Mouse (Mus musculus) CH12.LX (cell line): ENCODE results near the gene Nt5c1a. TPM values are rescaled to one million over a fixed set of nuclear protein-coding genes. Genes with fewer than 3 reads are reported as not detected.
"Not testable (repeated sequence)": the region's sequence is repeated elsewhere in the genome, so short reads cannot be mapped to it uniquely, and the experiment has no call there.

Source experiments
- DNase-seq: peaks from one replicate; pipeline ENCODE4 v3.0.0-alpha.2; 2013; ENCODE audit errors: extremely low read depth
- H3K27ac ChIP-seq: 2 replicates; pipeline ENCODE4 v1.5.1; 2012; ENCODE audit warnings: low read depth, mild to moderate bottlenecking, control low read depth, moderate library complexity; ENCODE audit not compliant: insufficient read depth
- H3K27me3 ChIP-seq: replicated peaks from 2 replicates; pipeline ENCODE3; 2012; ENCODE audit warnings: inconsistent platforms
- H3K36me3 ChIP-seq, 2 experiments: replicated peaks in 1 of 2; 2 replicates each; pipeline versions ENCODE3 to v1.6.1; 2012; ENCODE audit warnings: inconsistent platforms in 1 of 2, low read length in 1 of 2, mild to moderate bottlenecking in 1 of 2, mixed read lengths in 1 of 2, moderate library complexity in 1 of 2; ENCODE audit not compliant: control insufficient read depth in 1 of 2, insufficient read depth in 1 of 2
- H3K4me1 ChIP-seq, 2 experiments: 2 replicates each; pipeline ENCODE4 v1.6.1; 2012; ENCODE audit warnings: inconsistent platforms in 1 of 2, moderate library complexity in 1 of 2; ENCODE audit not compliant: insufficient read depth in 2 of 2, control insufficient read depth in 1 of 2
- H3K4me2 ChIP-seq: 2 replicates; pipeline ENCODE4 v1.6.1; 2012; ENCODE audit warnings: low read depth, mild to moderate bottlenecking, control low read depth; ENCODE audit not compliant: poor library complexity, insufficient read depth, severe bottlenecking
- H3K4me3 ChIP-seq, 3 experiments: fragments of 150-350 bp in 1 of 3; sonication (generic) in 1 of 3; replicated peaks in 1 of 3; 2 replicates each; pipeline versions ENCODE3 to v1.5.1; 2011 to 2012; ENCODE audit warnings: low read depth in 2 of 3, low read length in 2 of 3, mild to moderate bottlenecking in 2 of 3, moderate library complexity in 2 of 3, control low read depth in 1 of 3, improper control_type of control experiment in 1 of 3, inconsistent platforms in 1 of 3, mixed read lengths in 1 of 3; ENCODE audit not compliant: poor library complexity in 1 of 3
- H3K79me2 ChIP-seq: replicated peaks from 2 replicates; pipeline ENCODE4 v1.6.1; 2012; ENCODE audit warnings: mild to moderate bottlenecking, moderate library complexity; ENCODE audit not compliant: control insufficient read depth, poor library complexity, insufficient read depth, severe bottlenecking; ENCODE audit errors: extremely low read depth
- H3K9ac ChIP-seq: 2 replicates; pipeline ENCODE4 v1.6.1; 2012; ENCODE audit warnings: low read depth, mild to moderate bottlenecking, control low read depth, moderate library complexity; ENCODE audit not compliant: insufficient read depth
- H3K9me3 ChIP-seq: replicated peaks from 2 replicates; pipeline ENCODE3; 2012; ENCODE audit warnings: low read length, inconsistent platforms, mixed read lengths
- BHLHE40 ChIP-seq: IDR thresholded peaks from 2 replicates; pipeline ENCODE4 v1.6.1; 2011; ENCODE audit warnings: mild to moderate bottlenecking, low read depth, low read length, improper control_type of control experiment
- CHD2 ChIP-seq: IDR thresholded peaks from 2 replicates; pipeline ENCODE4 v1.6.1; 2011; ENCODE audit warnings: low read length, improper control_type of control experiment
- ELF1 ChIP-seq: IDR thresholded peaks from 2 replicates; pipeline ENCODE4 v1.6.1; 2014; ENCODE audit warnings: low read depth, mild to moderate bottlenecking, inconsistent platforms, low read length, improper control_type of control experiment
- EP300 ChIP-seq: IDR thresholded peaks from 2 replicates; pipeline ENCODE4 v1.6.1; 2011; ENCODE audit warnings: low read length, improper control_type of control experiment
- IRF4 ChIP-seq: IDR thresholded peaks from 2 replicates; pipeline ENCODE4 v1.6.1; 2014; ENCODE audit warnings: low read depth, mild to moderate bottlenecking, inconsistent platforms, low read length, improper control_type of control experiment
- JUND ChIP-seq: conservative IDR thresholded peaks from 2 replicates; pipeline ENCODE4 v1.6.1; 2011; ENCODE audit warnings: low read depth, low read length, improper control_type of control experiment
- MAFK ChIP-seq: IDR thresholded peaks from 2 replicates; pipeline ENCODE4 v1.6.1; 2011; ENCODE audit warnings: low read length, improper control_type of control experiment; ENCODE audit not compliant: insufficient replicate concordance
- MAZ ChIP-seq: IDR thresholded peaks from 2 replicates; pipeline ENCODE4 v1.6.1; 2012; ENCODE audit warnings: low read depth, mild to moderate bottlenecking, inconsistent platforms, low read length, improper control_type of control experiment, moderate library complexity
- USF1 ChIP-seq: IDR thresholded peaks from 2 replicates; pipeline ENCODE4 v1.6.1; 2014; ENCODE audit warnings: low read depth, mild to moderate bottlenecking, inconsistent platforms, low read length, improper control_type of control experiment
- USF2 ChIP-seq: conservative IDR thresholded peaks from 2 replicates; pipeline ENCODE4 v1.6.1; 2011; ENCODE audit warnings: low read depth, low read length, improper control_type of control experiment
- ZC3H11A ChIP-seq: IDR thresholded peaks from 2 replicates; pipeline ENCODE4 v1.6.1; 2012; ENCODE audit warnings: low read depth, mild to moderate bottlenecking, inconsistent platforms, low read length, improper control_type of control experiment
- ZKSCAN1 ChIP-seq: IDR thresholded peaks from 2 replicates; pipeline ENCODE4 v1.6.1; 2012; ENCODE audit warnings: low read depth, inconsistent platforms, low read length, improper control_type of control experiment, borderline replicate concordance
- ZNF384 ChIP-seq: IDR thresholded peaks from 2 replicates; pipeline ENCODE4 v1.6.1; 2012; ENCODE audit warnings: low read depth, low read length, improper control_type of control experiment, inconsistent platforms
- dilution Hi-C: fragments of 300-500 bp; cut with MboI; formaldehyde crosslinking; loops from 2 replicates; pipeline ENCODE4 v1.14.3; 2020; ENCODE audit warnings: low sequenced_read_pairs; ENCODE audit not compliant: extremely low pct_unique_long_range_greater_than_20kb, extremely low pct_ligation_motif_present
- in situ Hi-C: fragments of 300-500 bp; cut with MboI; formaldehyde crosslinking; loops from 3 replicates; pipeline ENCODE4 v1.14.3; 2019; ENCODE audit warnings: low sequenced_read_pairs, low pct_ligation_motif_present, low pct_unique_long_range_greater_than_20kb, mixed read lengths
- polyA plus RNA-seq: library from polyadenylated mRNA; unstranded; fragments of >175 nt; gene quantifications from 2 replicates; pipeline ENCODE4 v1.2.1, GENCODE M21; 2012; ENCODE audit warnings: low read depth; ENCODE audit not compliant: insufficient read length
- total RNA-seq, 2 experiments: library from RNA; depleted of rRNA; stranded (reverse); fragments of 300-350 nt in 1 of 2; fragments of >200 nt in 1 of 2; gene quantifications; 2 replicates each; pipeline ENCODE4 v1.2.3; 2012 to 2014

Gene Nt5c1a
- total and polyA plus RNA-seq, 3 experiments = not detected

GRCm38 (mm10) chr4:123155840-123156239 is 45.5 kb upstream of the Nt5c1a start:
- no peak for DNase-seq
- in situ Hi-C loops = loop anchor here (5.0 kb wide), 1 partner anchor 46 kb away; the partner anchor contains the start of gene Nt5c1a
- Histone ChIP-seq H3K9ac (no peak overlapping the region), H3K4me2 (no peak overlapping the region), H3K79me2 (no peaks in the 10 kb centered on the region), H3K27ac (no peak overlapping the region), H3K9me3 (peaks cover 3% of the 10 kb centered on the region), H3K4me1 (no peaks in the 10 kb centered on the region), H3K27me3 (peaks cover 72% of the 10 kb centered on the region), H3K4me3 (no peak overlapping the region), H3K36me3 (no peaks in the 10 kb centered on the region)
- no peak for TF ChIP-seq CHD2
- TF ChIP-seq IRF4 = no peak
- TF ChIP-seq ZKSCAN1 = no peak
- no peak for TF ChIP-seq ELF1
- dilution Hi-C loops = no loop called here

GRCm38 (mm10) chr4:123160571-123160970 is 40.7 kb upstream of the Nt5c1a start:
- Histone ChIP-seq H3K4me1 (no peaks in the 10 kb centered on the region), H3K4me3 (no peak overlapping the region), H3K27ac (no peak overlapping the region), H3K79me2 (no peaks in the 10 kb centered on the region), H3K9me3 (peaks cover 3% of the 10 kb centered on the region), H3K27me3 (peaks cover 84% of the 10 kb centered on the region), H3K36me3 (no peaks in the 10 kb centered on the region), H3K9ac (no peak overlapping the region)
- dilution Hi-C loops = no loop called here
- in situ Hi-C loops = no loop called here
- DNase-seq = no peak
- no peak for TF ChIP-seq MAFK
- TF ChIP-seq EP300 = no peak
- TF ChIP-seq USF2 = no peak
- no peak for TF ChIP-seq ZNF384
- TF ChIP-seq BHLHE40 = no peak
- no peak for TF ChIP-seq JUND
- TF ChIP-seq ZC3H11A = no peak
- no peak for TF ChIP-seq MAZ
- TF ChIP-seq USF1 = no peak
- TF ChIP-seq, all 38 proteins: peak for 0
- no peak overlapping the region for H3K4me2 ChIP-seq

- H3K27ac ChIP-seq, H3K9me3 ChIP-seq, DNase-seq, in situ Hi-C loops, H3K4me1 ChIP-seq, H3K79me2 ChIP-seq, H3K4me3 ChIP-seq, H3K9ac ChIP-seq, dilution Hi-C loops, H3K4me2 ChIP-seq, H3K36me3 ChIP-seq: not testable (repeated sequence)
- H3K27me3 ChIP-seq = peaks cover 83% of the 10 kb centered on the region
Observed at GRCm38 (mm10) chr4:123161251-123161650, 40.1 kb upstream of the Nt5c1a start.
